Mouse (Mus musculus) gastrocnemius, adult 18-20 months (tissue): ENCODE data around the gene Fgf11. TPM values are rescaled to one million over a fixed set of nuclear protein-coding genes. Genes with fewer than 3 reads are reported as not detected.

Experiments
- DNase-seq: peaks from one replicate; pipeline ENCODE4 v3.0.0; 2021; ENCODE audit warnings: low spot score
- total RNA-seq, 2 experiments: library from RNA; stranded (reverse); gene quantifications; 2 replicates each; pipeline ENCODE4 v1.2.3; 2021

The Fgf11 gene
- total RNA-seq, 2 experiments from 2014 or later = 3.5 to 4.0 TPM

DNA sequence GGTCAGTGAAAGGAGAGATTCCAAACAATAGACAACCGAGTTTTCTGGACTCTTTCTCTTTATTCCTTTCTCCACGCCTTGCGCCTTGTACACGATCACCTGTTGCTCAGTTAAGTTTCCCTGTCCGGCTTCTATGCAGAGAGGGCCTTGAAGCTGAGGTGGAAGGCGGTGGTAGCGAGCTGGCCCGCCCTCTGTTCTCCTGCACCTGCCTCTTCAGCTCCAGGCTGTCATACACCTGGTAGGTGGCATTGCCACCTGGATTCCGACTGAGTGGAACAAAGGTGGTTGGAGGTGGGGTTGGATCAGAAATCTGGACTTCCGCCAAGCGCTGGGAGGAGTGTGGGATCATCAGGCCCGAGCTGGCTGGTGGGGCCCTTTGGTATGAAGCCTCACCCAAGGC, 14.9 kb upstream of the Fgf11 start:
- DNase-seq = no peak

DNA sequence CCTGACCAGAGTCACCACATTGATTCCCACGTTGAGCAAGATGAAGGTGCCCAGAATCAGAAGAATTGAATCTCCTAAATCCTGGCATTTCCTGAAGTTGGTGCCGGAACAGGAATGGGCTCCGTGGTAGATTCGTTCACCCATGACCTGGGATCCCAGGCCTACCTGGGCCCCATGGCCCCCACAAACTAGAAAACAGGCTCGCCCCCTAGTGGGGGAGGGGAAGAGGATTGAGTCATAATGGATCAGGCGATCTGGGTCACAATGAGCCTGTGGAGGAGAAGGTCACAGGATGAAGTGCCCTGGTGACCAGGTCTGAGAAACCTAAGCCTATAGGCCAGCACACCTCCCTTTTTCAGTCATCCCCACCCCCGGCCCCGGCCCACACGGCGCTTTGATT, 13.5 kb upstream of the Fgf11 start, which contains the start of gene Gm39566:
Gene Gm39566 (minus strand): TSS at position 144 of the 400 bp plus-strand sequence.
- DNase-seq = no peak

DNA sequence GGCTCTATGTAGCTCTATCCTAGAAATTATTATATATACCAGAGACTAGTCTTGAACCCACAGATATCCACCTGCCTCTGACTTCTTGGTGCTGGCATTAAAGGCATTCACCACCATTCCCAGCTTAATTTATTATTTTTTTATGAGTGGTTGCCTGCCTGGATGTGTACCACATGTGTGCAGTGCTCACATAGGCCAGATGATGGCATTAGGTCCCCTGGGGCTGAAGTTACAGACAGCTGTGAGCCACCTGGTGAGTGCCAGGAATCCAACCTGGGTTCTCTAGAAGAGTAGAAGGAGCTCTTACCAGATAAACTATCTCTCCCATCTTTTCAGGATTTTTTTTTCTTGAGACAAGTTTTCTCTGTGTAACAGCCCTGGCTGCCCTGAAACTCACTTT, 8.6 kb upstream of the Fgf11 start:
- no peak for DNase-seq

DNA sequence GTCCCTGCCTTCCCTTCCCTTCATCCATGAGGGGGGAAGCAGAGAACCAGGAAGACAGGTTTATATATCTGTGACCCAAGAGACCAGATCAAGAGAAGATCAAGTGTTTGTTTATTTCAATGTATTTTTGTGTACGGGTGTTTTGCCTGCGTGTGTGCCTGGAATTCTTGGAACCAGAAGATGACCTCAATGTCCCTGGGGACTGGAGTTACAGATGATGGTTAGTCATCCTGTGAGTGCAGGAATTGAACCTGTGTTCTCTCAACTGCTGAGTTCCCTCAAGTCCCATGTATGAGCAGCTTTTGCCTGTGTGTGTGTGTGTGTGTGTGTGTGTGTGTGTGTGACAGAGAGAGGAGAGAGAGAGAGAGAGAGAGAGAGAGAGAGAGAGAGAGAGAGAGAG, 6.0 kb upstream of the Fgf11 start:
- DNase-seq = no peak

- DNase-seq = no peak
These were observed 4.7 kb upstream of the Fgf11 start for GRCm38 (mm10) chr11:69806378-69806777.

DNA sequence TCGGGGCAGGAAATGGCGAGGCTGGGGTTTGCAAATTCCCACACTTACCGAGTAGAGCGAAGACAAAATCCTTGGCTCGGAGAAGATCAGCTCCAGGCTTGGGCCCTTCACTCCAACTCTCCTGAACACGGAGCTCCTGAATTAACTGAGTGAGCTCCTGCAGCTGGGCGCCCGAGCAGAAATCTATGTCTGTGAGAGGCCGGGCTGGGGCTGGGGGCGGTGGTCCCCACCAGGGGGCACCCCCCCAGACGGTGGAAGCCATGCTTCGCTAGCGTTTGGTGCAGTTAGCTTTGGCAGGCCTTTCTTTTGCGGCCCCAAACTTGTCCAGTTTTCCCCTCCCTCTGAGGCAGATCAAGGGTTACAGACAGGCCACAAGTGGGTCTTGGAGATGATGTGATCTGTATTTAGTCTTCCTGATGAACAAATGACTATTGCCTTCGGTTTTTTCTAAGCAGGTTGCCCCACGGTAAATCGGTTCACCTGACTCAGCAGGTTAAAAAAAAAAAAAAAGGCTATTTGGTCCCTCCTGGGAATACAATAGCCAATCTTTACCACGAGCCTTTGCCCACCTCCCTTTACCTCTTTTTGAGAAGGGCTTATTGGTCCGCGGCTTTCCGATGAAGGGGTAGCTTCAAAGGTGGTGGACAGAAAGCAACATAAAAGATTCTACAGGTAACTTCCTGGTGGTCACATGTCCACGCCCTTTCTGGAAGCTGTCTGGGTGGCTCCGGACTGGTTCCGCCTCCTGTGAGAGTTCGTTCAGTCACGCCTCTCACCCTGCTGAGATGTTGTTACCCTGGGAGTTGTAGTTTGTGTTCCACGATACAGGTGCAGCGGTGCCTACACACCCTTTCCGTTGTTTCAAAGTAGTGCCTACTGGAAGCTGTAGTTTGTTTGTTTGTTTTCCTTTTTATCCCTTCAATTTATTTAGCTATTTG, 3.6 kb upstream of the Fgf11 start, which contains the start of gene Tmem102:
Gene Tmem102 (minus strand): TSS at position 653 of the 938 bp plus-strand sequence.
- no peak for DNase-seq

DNA sequence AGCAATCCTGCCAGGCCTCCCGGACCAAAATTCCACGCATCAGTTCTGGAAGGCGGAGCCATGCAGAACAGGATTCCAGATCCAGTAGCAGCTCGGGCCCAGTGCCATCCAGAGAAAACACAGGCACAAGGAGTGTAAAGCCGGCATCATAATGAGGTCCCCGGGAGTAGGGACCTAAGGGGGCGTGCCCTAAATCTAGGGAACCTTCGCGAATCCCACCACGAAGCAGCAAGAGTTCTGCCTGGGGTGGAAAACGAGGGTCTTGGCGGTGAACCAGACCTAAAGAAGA, 2.9 kb upstream of the Fgf11 start:
- no peak for DNase-seq

DNA sequence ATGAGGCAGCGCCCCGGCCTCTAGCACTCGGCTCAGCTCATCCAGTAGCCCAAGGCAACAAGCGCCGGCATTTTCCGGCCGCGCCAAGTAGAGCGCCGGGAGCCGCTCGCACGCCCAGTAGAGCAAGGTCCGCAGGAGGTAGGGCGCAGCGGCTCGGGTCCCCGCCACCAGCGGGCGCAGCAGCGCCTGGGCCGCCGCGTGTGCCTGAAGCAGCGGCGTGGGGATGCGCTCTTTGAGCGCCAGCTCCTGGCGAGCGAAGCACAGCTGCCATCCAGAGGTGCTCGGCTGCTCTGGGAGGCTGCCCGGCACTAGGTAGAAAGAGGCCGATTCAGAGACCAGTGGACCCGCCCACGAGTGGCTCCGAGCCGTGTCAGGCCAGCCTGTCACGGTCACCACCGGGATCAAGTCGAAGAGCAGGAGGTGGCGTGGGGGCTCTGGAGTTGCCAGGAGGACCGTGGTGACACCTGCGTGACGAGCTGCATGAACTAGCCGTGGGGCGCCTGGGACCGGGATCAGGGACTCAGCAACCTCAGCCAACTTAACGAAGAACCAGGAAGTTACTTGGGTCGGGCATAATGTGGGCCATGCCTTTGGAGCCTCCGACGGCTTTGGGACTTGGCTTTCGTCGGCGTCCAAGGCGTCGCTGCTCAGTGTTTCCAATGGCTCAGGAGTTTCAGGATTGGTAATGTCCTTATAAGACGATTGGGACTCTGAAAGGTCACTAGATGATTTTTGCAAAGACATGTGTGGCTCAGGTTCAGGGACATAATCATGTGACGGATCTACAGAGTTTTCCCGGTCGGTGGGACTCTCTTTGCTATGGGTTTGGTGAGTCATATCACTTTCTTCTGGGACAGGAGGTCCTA, 2.4 kb upstream of the Fgf11 start:
- peak; percentile 70 for DNase-seq

GRCm38 (mm10) chr11:69803328-69803727, 1.7 kb upstream of the Fgf11 start:
- DNase-seq = no peak

GRCm38 (mm10) chr11:69802648-69803105, 1.0 kb upstream of the Fgf11 start:
- peak; percentile 88 for DNase-seq

DNA sequence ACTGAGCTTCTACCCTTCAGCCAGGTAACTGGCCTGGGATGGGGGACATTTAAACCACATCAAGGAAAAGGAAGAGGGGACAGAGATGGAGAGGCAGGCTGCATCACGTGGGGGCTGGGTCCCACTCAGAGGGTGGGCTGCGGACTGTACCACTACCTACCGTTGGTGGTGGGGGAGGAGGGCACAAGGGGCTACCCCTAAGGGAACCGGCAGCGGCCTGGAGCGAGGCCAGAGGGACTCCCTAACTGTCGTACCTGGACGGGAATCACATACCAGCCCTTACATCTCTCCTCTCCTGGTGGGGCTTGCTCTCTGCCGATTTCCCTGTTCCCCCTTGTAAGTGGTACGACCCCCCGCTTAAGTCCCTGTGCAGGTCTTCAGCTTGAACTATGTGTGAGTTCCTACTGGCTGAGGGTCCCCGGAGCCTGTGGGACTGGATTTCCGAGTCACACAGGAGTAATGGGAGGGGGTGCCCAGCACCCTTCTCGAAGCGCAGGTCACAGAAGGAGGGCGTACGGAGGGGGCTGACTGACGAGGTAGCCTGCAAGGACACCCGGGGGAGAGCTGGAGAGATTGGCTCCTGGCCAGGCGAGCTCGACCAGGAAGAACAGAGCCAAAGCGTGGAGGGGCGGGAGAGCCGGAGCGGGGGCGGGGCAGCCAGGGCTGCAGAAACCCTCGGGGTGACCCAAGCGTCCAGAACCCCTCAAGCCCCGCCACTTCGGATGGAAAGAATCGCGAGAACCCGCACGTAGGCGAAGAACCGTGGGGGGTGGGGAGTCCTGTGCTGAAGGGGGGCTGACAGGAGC, 1.1 kb downstream of the Fgf11 start:
- DNase-seq = no peak

GRCm38 (mm10) chr11:69800138-69800391, 1.6 kb downstream of the Fgf11 start:
- DNase-seq = no peak

- DNase-seq = no peak
These were observed 2.1 kb downstream of the Fgf11 start for GRCm38 (mm10) chr11:69799394-69800137.

GRCm38 (mm10) chr11:69797924-69798323, 3.7 kb downstream of the Fgf11 start:
- DNase-seq = no peak

GRCm38 (mm10) chr11:69795983-69796435, 5.6 kb downstream of the Fgf11 start:
- no peak for DNase-seq

DNA sequence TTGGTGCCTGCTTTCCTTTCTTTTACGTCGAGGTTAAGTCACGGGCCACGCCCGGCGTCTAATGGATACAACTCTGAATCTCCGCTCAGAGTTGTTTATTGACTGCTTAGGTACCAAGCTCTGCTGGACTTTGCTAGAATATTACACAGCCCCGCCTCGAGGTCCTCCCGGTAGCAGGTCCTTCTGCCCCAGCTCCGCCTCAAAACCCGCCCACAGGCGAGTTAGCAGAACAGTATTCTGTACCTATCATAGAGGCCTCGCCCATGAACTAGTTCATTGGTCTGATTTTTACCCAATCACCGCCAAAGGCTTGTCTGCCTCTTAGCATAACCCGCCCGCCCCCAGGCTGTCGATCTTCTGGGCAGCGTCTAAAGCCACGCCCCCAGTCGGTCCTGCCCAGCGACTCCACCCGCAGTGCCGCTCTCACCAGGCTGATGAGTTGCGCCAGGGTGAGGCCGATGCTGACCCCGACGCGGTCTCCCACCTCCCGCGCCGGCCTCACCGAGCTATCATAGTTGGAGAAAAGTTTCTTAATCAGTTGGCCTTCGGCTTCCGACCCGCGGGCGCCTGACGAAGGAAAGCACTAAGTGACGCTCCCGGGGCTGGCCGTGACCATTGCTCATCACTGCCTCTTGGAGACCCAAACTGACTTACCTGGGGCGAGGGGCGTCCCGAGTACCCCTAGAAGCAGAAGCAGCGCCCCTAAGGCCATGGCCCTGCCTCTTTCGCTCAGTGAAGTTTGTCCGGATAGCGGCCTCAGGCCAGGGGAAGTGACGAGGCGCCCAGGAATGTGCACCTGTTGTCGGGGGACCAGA, 6.3 kb downstream of the Fgf11 start, which contains the start of gene Chrnb1:
Gene Chrnb1 (minus strand): TSS at position 776 of the 815 bp plus-strand sequence.
- DNase-seq = peak; percentile 97

DNA sequence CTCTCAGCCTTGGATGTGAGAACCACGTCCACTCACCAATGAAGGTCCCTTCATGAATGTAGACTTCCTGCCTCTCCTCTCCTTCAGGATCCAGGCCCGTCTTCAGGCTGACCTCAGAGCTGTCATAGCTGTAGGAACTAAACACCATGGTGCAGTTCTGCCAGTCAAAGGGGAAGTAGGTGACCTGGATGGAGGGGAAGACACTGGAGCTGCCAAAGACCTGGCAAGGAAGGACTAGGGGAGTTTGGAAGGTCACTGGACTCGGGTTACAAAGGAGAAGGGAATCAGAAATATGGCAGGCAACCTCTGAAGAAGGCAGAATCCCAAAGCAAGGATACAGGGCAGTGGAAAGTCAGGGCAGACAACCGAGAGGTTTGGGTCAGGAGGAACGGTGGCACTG, 8.2 kb downstream of the Fgf11 start:
- peak; percentile 47 for DNase-seq

DNA sequence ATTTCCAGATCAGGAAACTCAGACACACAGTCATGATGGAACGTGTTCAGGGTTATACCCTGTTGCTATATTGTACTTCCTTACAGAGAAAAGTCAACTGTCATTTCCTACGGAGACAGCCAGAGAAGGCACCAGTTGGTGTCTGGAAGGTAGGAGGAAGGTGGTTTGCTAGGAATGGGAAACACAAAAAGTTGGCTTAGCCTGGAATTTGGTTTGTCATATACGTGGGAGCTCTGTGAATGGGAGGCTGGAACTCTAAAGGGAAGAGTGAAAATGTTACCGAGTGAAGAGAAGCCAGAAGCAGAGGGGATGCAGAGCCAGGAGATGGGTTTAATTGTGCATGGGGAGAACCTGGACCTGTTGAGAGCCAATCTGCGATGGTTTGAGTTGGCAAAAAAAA, 10.2 kb downstream of the Fgf11 start:
- DNase-seq = no peak

GRCm38 (mm10) chr11:69789431-69789830, 12.2 kb downstream of the Fgf11 start:
- no peak for DNase-seq

DNA sequence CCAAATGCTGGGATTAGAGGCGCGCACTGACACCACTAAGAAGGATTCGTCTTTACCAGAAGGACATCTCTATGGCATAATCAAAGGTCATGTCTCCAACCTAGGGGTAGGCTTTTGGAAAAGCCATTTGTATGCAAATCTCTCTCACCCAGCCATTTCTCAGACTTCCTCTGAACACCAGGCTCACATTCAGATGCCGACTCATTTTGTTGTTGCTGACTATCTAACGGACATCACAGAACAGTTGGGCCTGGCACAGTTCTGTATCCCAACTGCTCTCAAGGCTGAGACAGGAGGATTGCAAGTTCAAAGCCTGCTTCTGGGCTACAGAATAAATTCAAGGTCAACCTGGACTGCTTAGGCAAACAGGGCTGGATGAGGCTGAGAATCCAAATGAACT, 14.4 kb downstream of the Fgf11 start:
- no peak for DNase-seq
